Mouse (Mus musculus) forebrain, embryonic 15.5 days (tissue): Measurements from ENCODE around the gene Ehmt2. TPM values are rescaled to one million over a fixed set of nuclear protein-coding genes. Genes with fewer than 3 reads are reported as not detected.

Experiments
- ATAC-seq: fragments of 200-750 bp; cut with Nextera tagmentation; replicated peaks from 2 replicates; pipeline ENCODE4 v1.8.0; 2017; ENCODE audit warnings: mild to moderate bottlenecking, moderate TSS enrichment, moderate library complexity
- H3K27ac ChIP-seq: fragments of 300-500 bp; sonication (generic); replicated peaks from 2 replicates; pipeline ENCODE4 v1.5.1; 2015; ENCODE audit warnings: mild to moderate bottlenecking, inconsistent platforms
- H3K27me3 ChIP-seq: fragments of 300-500 bp; sonication (generic); 2 replicates; pipeline ENCODE4 v1.6.1; 2015; ENCODE audit warnings: inconsistent platforms
- H3K36me3 ChIP-seq: fragments of 300-500 bp; sonication (generic); 2 replicates; pipeline ENCODE4 v1.6.1; 2015; ENCODE audit warnings: mild to moderate bottlenecking, inconsistent platforms
- H3K4me1 ChIP-seq: fragments of 300-500 bp; sonication (generic); 2 replicates; pipeline ENCODE4 v1.6.1; 2015; ENCODE audit warnings: inconsistent platforms
- H3K4me2 ChIP-seq: fragments of 300-500 bp; sonication (generic); replicated peaks from 2 replicates; pipeline ENCODE4 v1.6.1; 2015; ENCODE audit warnings: mild to moderate bottlenecking, inconsistent platforms
- H3K4me3 ChIP-seq: fragments of 300-500 bp; sonication (generic); 2 replicates; pipeline ENCODE4 v1.5.1; 2015; ENCODE audit warnings: mild to moderate bottlenecking, inconsistent platforms
- H3K9ac ChIP-seq: fragments of 300-500 bp; sonication (generic); replicated peaks from 2 replicates; pipeline ENCODE4 v1.6.1; 2015; ENCODE audit warnings: mild to moderate bottlenecking, inconsistent platforms
- H3K9me3 ChIP-seq: fragments of 300-500 bp; sonication (generic); 2 replicates; pipeline ENCODE4 v1.6.1; 2016; ENCODE audit warnings: inconsistent platforms
- WGBS: fragments of 180-500 bp; shearing (Covaris S2); methylation state at CpG from one replicate; pipeline ENCODE4 v1.1.7; 2015; ENCODE audit warnings: mixed read lengths; 5-methylcytosine and 5-hydroxymethylcytosine counted together
- polyA plus RNA-seq: library from polyadenylated mRNA; unstranded; fragments of >200 nt; fragmentation: Nextera tagmentation; extraction: Ambion mirVana; gene quantifications from 2 replicates; pipeline ENCODE4 v1.2.1, GENCODE M21; 2015

Gene Ehmt2
- polyA plus RNA-seq: 108 and 111 TPM in 2 replicates

GRCm38 (mm10) chr17:34898160-34898586 is at the start of gene Ehmt2, which contains the start of gene C2:
Ehmt2 (plus strand) TSS chr17:34898469.
C2 (minus strand) TSS chr17:34898265.
- Histone ChIP-seq H3K27me3 (no peaks in the 10 kb centered on the region), H3K9me3 (no peaks in the 10 kb centered on the region), H3K36me3 (peaks cover 19% of the 10 kb centered on the region), H3K4me2 (peak within 1 kb of the TSS; percentile 97), H3K4me3 (peak within 1 kb of the TSS; percentile 94), H3K9ac (peak within 1 kb of the TSS; percentile 96), H3K4me1 (peaks cover 56% of the 10 kb centered on the region), H3K27ac (peak within 1 kb of the TSS; percentile 97)
- ATAC-seq: peak; percentile 46
- 0% methylated on average over 16 of the region's 44 CpGs for WGBS

- Histone ChIP-seq H3K9me3 (no peaks in the 10 kb centered on the region), H3K27ac (peak within 1 kb of the TSS; percentile 55; the same call in 1 of the 2 replicates), H3K27me3 (no peaks in the 10 kb centered on the region), H3K9ac (peak within 1 kb of the TSS; percentile 87), H3K4me2 (peak within 1 kb of the TSS; percentile 97), H3K36me3 (peaks cover 55% of the 10 kb centered on the region), H3K4me3 (peak within 1 kb of the TSS; percentile 88), H3K4me1 (peaks cover 29% of the 10 kb centered on the region)
- under 1% methylated on average over 61 of the region's 65 CpGs for WGBS
- ATAC-seq: peak; percentile 98
These were observed 48.4 kb upstream of the Ehmt2 start, which contains the start of the genes Skiv2l and Nelfe for GRCm38 (mm10) chr17:34849722-34850516. Skiv2l (minus strand) TSS chr17:34850210. Nelfe (plus strand) TSS chr17:34850391.

GRCm38 (mm10) chr17:34850517-34851125 is 47.6 kb upstream of the Ehmt2 start:
- peak; percentile 51; the same call in 1 of the 2 replicates for ATAC-seq
- Histone ChIP-seq H3K4me1 (peaks cover 29% of the 10 kb centered on the region), H3K36me3 (peaks cover 53% of the 10 kb centered on the region), H3K27me3 (no peaks in the 10 kb centered on the region), H3K4me3 (peak overlapping the region; percentile 88), H3K9me3 (no peaks in the 10 kb centered on the region), H3K27ac (peak overlapping the region; percentile 55; the same call in 1 of the 2 replicates), H3K9ac (peak overlapping the region; percentile 87), H3K4me2 (peak overlapping the region; percentile 97)
- 1% methylated on average over 25 of the region's 25 CpGs for WGBS

GRCm38 (mm10) chr17:34853511-34853910 is 44.8 kb upstream of the Ehmt2 start:
- no peak for ATAC-seq

GRCm38 (mm10) chr17:34854761-34855160 is 43.5 kb upstream of the Ehmt2 start:
- H3K9ac ChIP-seq: no peak overlapping the region
- no peak overlapping the region for H3K27ac ChIP-seq
- peaks cover 40% of the 10 kb centered on the region for H3K36me3 ChIP-seq
- WGBS: 74% methylated on average over 3 of the region's 3 CpGs
- H3K9me3 ChIP-seq: no peaks in the 10 kb centered on the region
- no peak overlapping the region for H3K4me2 ChIP-seq
- H3K4me3 ChIP-seq: no peak overlapping the region
- H3K4me1 ChIP-seq: peaks cover 18% of the 10 kb centered on the region
- ATAC-seq: no peak
- no peaks in the 10 kb centered on the region for H3K27me3 ChIP-seq

More at GRCm38 (mm10) chr17:34853511-34853910, 44.8 kb upstream of the Ehmt2 start:
- Histone ChIP-seq H3K4me2 (no peak overlapping the region), H3K4me3 (no peak overlapping the region), H3K9me3 (no peaks in the 10 kb centered on the region), H3K9ac (no peak overlapping the region), H3K36me3 (peaks cover 40% of the 10 kb centered on the region), H3K27me3 (no peaks in the 10 kb centered on the region), H3K27ac (no peak overlapping the region), H3K4me1 (peaks cover 29% of the 10 kb centered on the region)
- WGBS: 81% methylated on average over 8 of the region's 8 CpGs

- H3K4me3 ChIP-seq: no peak overlapping the region
- 48% methylated on average over 3 of the region's 3 CpGs for WGBS
- no peak overlapping the region for H3K27ac ChIP-seq
- H3K4me1 ChIP-seq: peaks cover 14% of the 10 kb centered on the region
- peaks cover 40% of the 10 kb centered on the region for H3K36me3 ChIP-seq
- no peaks in the 10 kb centered on the region for H3K27me3 ChIP-seq
- no peak overlapping the region for H3K4me2 ChIP-seq
- ATAC-seq: no peak
- H3K9ac ChIP-seq: no peak overlapping the region
- no peaks in the 10 kb centered on the region for H3K9me3 ChIP-seq
These were observed 42.4 kb upstream of the Ehmt2 start for GRCm38 (mm10) chr17:34855825-34856224.

- no peak overlapping the region for H3K4me3 ChIP-seq
- no peak overlapping the region for H3K9ac ChIP-seq
- H3K4me2 ChIP-seq: no peak overlapping the region
- whole genome bisulfite sequencing: 78% methylated on average over 4 of the region's 4 CpGs
- ATAC-seq: no peak
- H3K36me3 ChIP-seq: peaks cover 26% of the 10 kb centered on the region
- H3K27ac ChIP-seq: no peak overlapping the region
- no peaks in the 10 kb centered on the region for H3K9me3 ChIP-seq
- no peaks in the 10 kb centered on the region for H3K27me3 ChIP-seq
- H3K4me1 ChIP-seq: no peaks in the 10 kb centered on the region
These were observed 39.6 kb upstream of the Ehmt2 start for GRCm38 (mm10) chr17:34858670-34859069.

- 88% methylated on average over 9 of the region's 9 CpGs for WGBS
- H3K4me3 ChIP-seq: no peak overlapping the region
- H3K9ac ChIP-seq: no peak overlapping the region
- no peaks in the 10 kb centered on the region for H3K27me3 ChIP-seq
- no peaks in the 10 kb centered on the region for H3K9me3 ChIP-seq
- no peak for ATAC-seq
- no peaks in the 10 kb centered on the region for H3K4me1 ChIP-seq
- peaks cover 13% of the 10 kb centered on the region; the same call in 1 of the 2 replicates for H3K36me3 ChIP-seq
- H3K4me2 ChIP-seq: no peak overlapping the region
- H3K27ac ChIP-seq: no peak overlapping the region
These were observed 37.8 kb upstream of the Ehmt2 start for GRCm38 (mm10) chr17:34860514-34860913.

GRCm38 (mm10) chr17:34861704-34862415 is 36.4 kb upstream of the Ehmt2 start:
- 72% methylated on average over 13 of the region's 13 CpGs for WGBS
- Histone ChIP-seq H3K27me3 (no peaks in the 10 kb centered on the region), H3K27ac (no peak overlapping the region), H3K4me1 (no peaks in the 10 kb centered on the region), H3K4me3 (no peak overlapping the region), H3K9ac (no peak overlapping the region), H3K36me3 (peaks cover 7% of the 10 kb centered on the region; the same call in 1 of the 2 replicates), H3K4me2 (no peak overlapping the region), H3K9me3 (no peaks in the 10 kb centered on the region)
- no peak for ATAC-seq

- H3K4me1 ChIP-seq: no peaks in the 10 kb centered on the region
- WGBS: 75% methylated on average over 8 of the region's 8 CpGs
- H3K9ac ChIP-seq: no peak within 1 kb of the TSS
- no peaks in the 10 kb centered on the region for H3K27me3 ChIP-seq
- H3K4me2 ChIP-seq: no peak within 1 kb of the TSS
- no peaks in the 10 kb centered on the region for H3K9me3 ChIP-seq
- H3K4me3 ChIP-seq: no peak within 1 kb of the TSS
- ATAC-seq: no peak
- no peaks in the 10 kb centered on the region for H3K36me3 ChIP-seq
- H3K27ac ChIP-seq: no peak within 1 kb of the TSS
These were observed 35.7 kb upstream of the Ehmt2 start, which contains the start of gene Cfb for GRCm38 (mm10) chr17:34862416-34863081. Cfb (minus strand) TSS chr17:34862518.

- no peak for ATAC-seq
- H3K4me2 ChIP-seq: no peak overlapping the region
- no peaks in the 10 kb centered on the region for H3K9me3 ChIP-seq
- H3K9ac ChIP-seq: no peak overlapping the region
- no peak overlapping the region for H3K4me3 ChIP-seq
- no peaks in the 10 kb centered on the region for H3K4me1 ChIP-seq
- 64% methylated on average over 7 of the region's 7 CpGs for WGBS
- no peaks in the 10 kb centered on the region for H3K27me3 ChIP-seq
- no peak overlapping the region for H3K27ac ChIP-seq
- H3K36me3 ChIP-seq: no peaks in the 10 kb centered on the region
These were observed 32.3 kb upstream of the Ehmt2 start for GRCm38 (mm10) chr17:34865981-34866380.
